Mouse (Mus musculus): ENCODE data around the gene Commd9.

Gene Commd9

DNA sequence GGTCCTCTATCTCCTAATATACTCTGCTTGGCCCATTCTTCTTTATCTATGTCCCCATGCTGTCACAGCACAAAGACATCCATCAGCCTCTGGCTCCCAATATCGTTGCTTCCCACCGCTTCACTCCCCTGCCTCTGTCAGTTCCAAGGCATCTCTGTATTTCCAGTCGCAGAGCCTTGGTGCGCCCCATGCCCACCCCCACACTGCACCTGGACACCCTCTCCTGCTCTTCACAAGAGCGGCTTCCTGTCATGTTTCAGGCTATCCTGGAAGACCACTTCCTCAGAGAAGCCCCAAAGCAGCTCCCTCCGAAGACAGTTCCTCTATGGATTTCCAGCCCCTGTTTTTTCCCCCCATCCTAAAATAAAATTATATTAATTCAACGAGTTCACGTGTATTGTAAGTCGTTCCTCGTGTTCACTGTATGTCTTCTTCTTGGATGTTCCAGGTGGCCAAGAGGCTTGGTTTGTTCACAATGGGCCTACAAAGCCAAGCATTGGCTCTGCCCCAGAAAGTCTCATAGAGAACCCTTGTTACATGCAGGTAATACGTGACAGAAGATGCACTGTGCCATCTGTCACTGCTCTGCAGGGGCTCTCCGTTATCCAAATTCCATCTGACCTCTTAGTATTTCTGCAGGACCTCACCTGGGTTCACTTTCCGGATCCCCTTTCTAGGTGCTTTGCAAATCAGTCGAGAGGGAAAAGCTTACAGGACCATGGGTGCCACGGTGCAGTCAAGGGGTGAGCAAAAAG is 23.5 kb downstream of the Commd9 start:
- no peak for DNase-seq

GRCm38 (mm10) chr2:101918518-101918917 is 32.5 kb downstream of the Commd9 start:
- DNase-seq: no peak

DNA sequence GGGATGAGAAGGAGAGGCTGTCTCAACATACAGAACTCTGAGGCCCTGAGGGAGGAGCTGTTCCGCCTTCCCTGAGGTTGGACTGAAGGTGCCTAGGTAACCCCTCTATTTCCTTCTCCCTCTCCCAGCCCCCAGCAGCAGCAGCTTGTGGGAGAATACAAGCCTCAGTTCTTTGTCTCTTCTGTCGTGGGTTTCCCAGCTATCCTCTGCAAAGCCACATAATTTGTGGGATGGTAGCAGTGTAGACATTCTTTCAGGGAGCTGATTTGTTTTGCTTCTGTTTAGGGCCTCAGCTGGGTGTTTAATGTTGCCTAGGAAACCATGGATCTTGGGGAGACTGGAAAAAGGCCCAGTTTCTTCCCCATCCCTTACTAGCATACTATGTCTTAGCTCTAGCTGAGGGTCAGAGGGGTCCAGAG is 34.1 kb downstream of the Commd9 start:
- DNase-seq: no peak

GRCm38 (mm10) chr2:101922302-101922701 is 36.3 kb downstream of the Commd9 start:
- DNase-seq: no peak

- peak in 1 of 2 experiments; percentile 17 for DNase-seq
These were observed 37.1 kb downstream of the Commd9 start for GRCm38 (mm10) chr2:101923181-101923580.

GRCm38 (mm10) chr2:101925183-101925582 is 39.1 kb downstream of the Commd9 start:
- no peak for DNase-seq

- DNase-seq: no peak
These were observed 39.6 kb downstream of the Commd9 start for GRCm38 (mm10) chr2:101925591-101926188.

- DNase-seq: no peak
These were observed 46.3 kb downstream of the Commd9 start for GRCm38 (mm10) chr2:101932169-101932936.

DNA sequence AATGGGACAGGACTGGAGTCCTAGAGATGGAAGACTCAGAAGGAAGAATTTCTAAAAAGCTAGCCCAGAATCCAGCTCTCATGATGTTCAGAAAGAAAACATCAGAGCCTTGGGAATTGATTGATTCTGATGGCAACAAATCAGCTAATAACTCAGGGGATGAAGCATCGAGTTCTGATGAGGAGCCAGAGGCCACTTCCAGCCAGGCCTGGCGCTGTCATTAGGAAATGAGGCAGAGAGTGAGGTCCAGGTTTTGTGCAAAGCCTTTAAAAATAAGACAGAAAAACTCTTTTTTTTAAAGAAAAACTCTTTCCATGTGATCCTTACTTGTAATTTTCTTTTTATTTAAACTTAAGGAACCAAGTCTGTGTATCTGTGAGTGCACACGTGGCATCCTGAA is 47.3 kb downstream of the Commd9 start:
- DNase-seq: no peak

DNA sequence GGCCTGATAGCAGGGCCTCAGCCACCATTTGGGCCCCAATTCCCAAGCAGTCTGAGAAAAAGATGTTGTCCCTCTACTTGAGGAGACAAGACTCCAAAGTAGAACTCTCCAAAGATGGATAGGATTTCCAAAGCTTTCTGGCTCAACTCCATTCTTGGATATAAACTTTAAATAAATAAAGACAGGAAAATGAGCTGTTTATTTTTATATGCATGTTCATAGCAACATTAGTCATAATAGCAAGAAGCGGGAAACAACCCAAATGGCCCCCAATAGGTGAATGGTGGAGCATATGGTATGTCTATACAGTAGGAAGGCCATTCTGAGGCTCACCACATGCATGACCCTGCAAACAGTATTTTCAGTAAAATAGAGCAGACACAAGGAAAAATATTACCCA is 49.0 kb downstream of the Commd9 start:
- DNase-seq: no peak

GRCm38 (mm10) chr2:101950716-101951520 is 64.9 kb downstream of the Commd9 start:
- no peak for DNase-seq

All from lung, postnatal 4 days (tissue).